Comparison of ENCODE assay signal across 17 mouse cellular contexts in genomic region chr13:34446327-34446726, GRCm38 (mm10).
DNase-seq lines count a peak whose midpoint lies in the region; ATAC-seq lines count a peak whose summit lies in the region.
"Had no signal": no experiment of that assay in that cellular context is flagged by ENCODE, and none has a peak within 500 bp of the region (broad histone marks: within the 10 kb centered on the region; RNA-seq: fewer than 3 reads in every experiment).

No protein-coding gene starts in this region.

- H3K4me1 ChIP-seq in intestine, embryonic 15.5 days (replicated peaks) = 0 out of 2 replicates have a peak, but pooled peaks cover 4% of the 10 kb centered on the region
- H3K4me1 ChIP-seq: hindbrain, embryonic 13.5 days had no signal

- no peak overlapping the region for H3K27ac ChIP-seq in intestine, embryonic 15.5 days
- H3K27ac ChIP-seq: forebrain, embryonic 12.5 days; hindbrain, embryonic 13.5 days had no signal

- H3K4me3 ChIP-seq in intestine, embryonic 15.5 days (replicated peaks) = no peak overlapping the region
- H3K4me3 ChIP-seq: forebrain, embryonic 12.5 days; hindbrain, embryonic 13.5 days had no signal

- H3K9me3 ChIP-seq in intestine, embryonic 15.5 days = no peaks in the 10 kb centered on the region
- H3K9me3 ChIP-seq: forebrain, embryonic 12.5 days; hindbrain, embryonic 13.5 days had no signal

- H3K9ac ChIP-seq in intestine, embryonic 15.5 days = no peak overlapping the region
- H3K9ac ChIP-seq: forebrain, embryonic 12.5 days; hindbrain, embryonic 13.5 days had no signal

- no peaks in the 10 kb centered on the region for H3K27me3 ChIP-seq in intestine, embryonic 15.5 days (replicated peaks)
- H3K27me3 ChIP-seq: forebrain, embryonic 12.5 days; hindbrain, embryonic 13.5 days had no signal

- H3K4me2 ChIP-seq in intestine, embryonic 15.5 days (replicated peaks) = no peak overlapping the region
- H3K4me2 ChIP-seq: forebrain, embryonic 12.5 days; heart, embryonic 11.5 days; hindbrain, embryonic 13.5 days had no signal

- ATAC-seq in intestine, embryonic 15.5 days = peak; percentile 59; the same call in 1 of the 2 replicates
- no peak for ATAC-seq in erythroblast, adult 5-6 weeks (replicated peaks; ENCODE audit: low FRiP score, poor library complexity, severe bottlenecking)
- no peak for ATAC-seq in granulocyte monocyte progenitor cell, adult 5-6 weeks (replicated peaks; ENCODE audit: poor library complexity, severe bottlenecking)
- no peak for ATAC-seq in frontal cortex, adult (ENCODE audit: low TSS enrichment)
- ATAC-seq: CD4-positive, CD25-positive, alpha-beta regulatory T cell, adult 4 months; forebrain, embryonic 16.5 days; hindbrain, embryonic 16.5 days had no signal

- peak; percentile 79 for DNase-seq in fat pad, adult 2 months (ENCODE audit: extremely low read depth, low read depth, low spot score)
- peak; percentile 83 for DNase-seq in large intestine, adult 2 months (ENCODE audit: low read depth, low spot score)
- DNase-seq: cerebellum, adult 18-20 months; cerebellum, adult 9-10 months; gastrocnemius, postnatal 25 days; heart, adult 11 months; kidney, adult 11 months had no signal

- H3K36me3 ChIP-seq in intestine, embryonic 15.5 days = no peaks in the 10 kb centered on the region
- H3K36me3 ChIP-seq: forebrain, embryonic 12.5 days; hindbrain, embryonic 13.5 days had no signal

- WGBS in intestine, embryonic 15.5 days = 61% methylated on average over 8 of the region's 8 CpGs
- WGBS in large intestine, adult 2 months = 42% methylated on average over 8 of the region's 8 CpGs
